Mouse (Mus musculus): ENCODE data around the gene Kif5c. TPM values are rescaled to one million over a fixed set of nuclear protein-coding genes. Genes with fewer than 3 reads are reported as not detected.

Kif5c gene
- total and polyA plus RNA-seq, 2 experiments from 2014 or later = 151 to 262 TPM

DNA sequence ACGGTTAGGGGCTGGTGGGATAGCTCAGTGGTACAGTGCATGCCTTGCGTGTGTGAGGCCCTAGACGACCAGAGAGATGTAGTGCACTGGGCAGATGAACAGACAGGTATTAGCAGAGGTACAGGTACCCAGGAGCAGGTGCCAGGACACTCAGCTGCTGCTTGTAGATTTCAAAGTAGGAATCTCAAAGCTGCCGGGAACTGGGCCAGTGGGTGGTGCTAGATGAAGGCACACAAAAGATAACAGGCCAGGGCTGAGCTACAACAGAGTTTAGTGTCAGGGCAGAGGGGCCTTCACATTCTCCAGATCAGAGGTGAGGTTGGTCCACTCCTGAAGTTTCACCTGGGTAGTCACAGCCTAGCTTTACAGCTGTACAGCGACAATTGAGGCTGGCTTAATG, 72.3 kb downstream of the Kif5c start:
- no peaks in the 10 kb centered on the region for H3K36me3 ChIP-seq (ENCODE audit: insufficient read depth, low read length)
- H3K27me3 ChIP-seq (ENCODE audit: insufficient read depth, low read length) = no peaks in the 10 kb centered on the region
- WGBS = 79% methylated on average over 5 of the region's 5 CpGs
- H3K27ac ChIP-seq = no peak overlapping the region
- H3K9me3 ChIP-seq (ENCODE audit: low read length) = no peaks in the 10 kb centered on the region
- no peak overlapping the region for H3K9ac ChIP-seq (replicated peaks; ENCODE audit: low read length)
- ATAC-seq = no peak
- no peak for TF ChIP-seq CTCF (IDR thresholded peaks at IDR 0.05; ENCODE audit: low read depth)
- no peak for DNase-seq (ENCODE audit: low spot score)
- H3K4me2 ChIP-seq (ENCODE audit: low read depth, low read length) = no peak overlapping the region
- no peaks in the 10 kb centered on the region for H3K4me1 ChIP-seq (ENCODE audit: insufficient read depth, low read length)
- H3K4me3 ChIP-seq (ENCODE audit: low read length) = no peak overlapping the region

DNA sequence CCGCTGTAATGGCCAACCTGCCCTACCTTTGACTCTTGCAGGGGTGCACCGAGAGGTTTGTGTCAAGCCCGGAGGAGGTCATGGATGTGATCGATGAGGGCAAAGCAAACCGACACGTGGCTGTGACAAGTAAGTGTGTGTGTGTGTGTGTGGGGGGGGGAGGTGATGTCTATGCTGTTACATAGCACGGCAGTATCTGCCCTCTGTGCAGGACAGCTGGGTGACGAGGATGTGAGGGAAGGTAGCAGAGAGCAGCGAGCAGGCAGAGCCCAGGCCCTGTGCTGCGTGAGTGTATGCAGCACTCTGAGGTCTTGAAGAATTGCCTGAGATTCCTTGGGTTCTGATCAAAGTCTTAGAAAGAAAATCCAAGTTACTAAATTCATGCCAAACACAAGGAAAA, 75.6 kb downstream of the Kif5c start:
- Histone ChIP-seq H3K4me1 (ENCODE audit: insufficient read depth, low read length) (no peaks in the 10 kb centered on the region), H3K4me3 (ENCODE audit: low read length) (no peak overlapping the region)
- 52% methylated on average over 10 of the region's 10 CpGs for WGBS

DNA sequence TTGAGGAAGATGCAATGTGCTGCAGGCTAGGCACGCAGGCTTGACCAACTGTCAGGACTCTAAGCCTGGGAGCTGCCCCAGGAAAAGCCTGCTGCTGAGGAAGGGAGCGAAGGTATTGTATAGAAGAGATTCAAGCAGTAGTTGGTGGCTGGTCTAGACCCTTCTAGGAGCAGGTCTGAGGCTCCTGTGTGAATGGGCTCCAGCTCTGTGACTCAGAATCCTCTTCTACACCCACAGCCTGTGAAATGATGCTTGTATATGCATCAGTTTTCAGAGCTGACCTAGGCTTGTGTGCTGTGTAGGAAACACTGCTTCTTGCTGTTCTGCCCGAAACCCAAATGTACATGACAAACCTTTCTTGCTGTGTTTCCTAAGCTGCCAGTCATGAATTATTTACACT, 76.4 kb downstream of the Kif5c start:
- Histone ChIP-seq H3K36me3 (ENCODE audit: insufficient read depth, low read length) (peaks cover 2% of the 10 kb centered on the region), H3K4me2 (ENCODE audit: low read depth, low read length) (no peak overlapping the region), H3K4me3 (ENCODE audit: low read length) (no peak overlapping the region), H3K4me1 (ENCODE audit: insufficient read depth, low read length) (no peaks in the 10 kb centered on the region), H3K9me3 (ENCODE audit: low read length) (no peaks in the 10 kb centered on the region), H3K27me3 (ENCODE audit: insufficient read depth, low read length) (no peaks in the 10 kb centered on the region), H3K27ac (no peak overlapping the region), H3K9ac (replicated peaks; ENCODE audit: low read length) (no peak overlapping the region)
- no peak for ATAC-seq
- DNase-seq (ENCODE audit: low spot score) = no peak
- WGBS = 88% methylated on average over 3 of the region's 3 CpGs
- TF ChIP-seq CTCF (IDR thresholded peaks at IDR 0.05; ENCODE audit: low read depth) = no peak

More for the DNA sequence above, 75.6 kb downstream of the Kif5c start:
- Histone ChIP-seq H3K36me3 (ENCODE audit: insufficient read depth, low read length) (no peaks in the 10 kb centered on the region), H3K27ac (no peak overlapping the region), H3K4me2 (ENCODE audit: low read depth, low read length) (no peak overlapping the region), H3K9ac (replicated peaks; ENCODE audit: low read length) (no peak overlapping the region), H3K27me3 (ENCODE audit: insufficient read depth, low read length) (no peaks in the 10 kb centered on the region), H3K9me3 (ENCODE audit: low read length) (no peaks in the 10 kb centered on the region)
- no peak; the same call in 1 of the 2 replicates for ATAC-seq
- TF ChIP-seq CTCF (IDR thresholded peaks at IDR 0.05; ENCODE audit: low read depth) = no peak
- no peak for DNase-seq (ENCODE audit: low spot score)

DNA sequence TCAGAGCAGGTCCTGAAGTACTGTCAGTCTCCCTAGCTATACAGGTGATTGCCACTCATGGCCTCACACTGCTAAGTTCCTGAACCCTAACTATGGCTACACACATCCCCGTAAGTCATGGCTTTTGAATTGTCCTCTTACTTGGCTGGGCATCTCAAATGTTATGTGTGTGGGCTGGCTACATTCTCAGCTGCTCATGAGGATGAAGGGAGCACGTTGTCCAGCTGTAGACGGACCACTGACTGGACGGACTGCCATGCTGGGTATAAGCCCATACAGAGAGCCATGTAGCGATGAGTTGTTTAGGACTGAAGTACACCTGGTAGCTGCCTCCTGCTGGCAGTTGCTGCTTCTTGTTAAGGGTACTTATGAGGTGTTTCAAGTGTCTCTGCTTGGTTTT, 79.8 kb downstream of the Kif5c start:
- WGBS = 94% methylated on average over 5 of the region's 5 CpGs
- Histone ChIP-seq H3K27me3 (ENCODE audit: insufficient read depth, low read length) (no peaks in the 10 kb centered on the region), H3K9ac (replicated peaks; ENCODE audit: low read length) (no peak overlapping the region), H3K4me3 (ENCODE audit: low read length) (no peak overlapping the region), H3K4me1 (ENCODE audit: insufficient read depth, low read length) (no peaks in the 10 kb centered on the region), H3K9me3 (ENCODE audit: low read length) (no peaks in the 10 kb centered on the region), H3K27ac (no peak overlapping the region), H3K36me3 (ENCODE audit: insufficient read depth, low read length) (peaks cover 17% of the 10 kb centered on the region), H3K4me2 (ENCODE audit: low read depth, low read length) (no peak overlapping the region)
- no peak for TF ChIP-seq CTCF (IDR thresholded peaks at IDR 0.05; ENCODE audit: low read depth)
- no peak for ATAC-seq
- no peak for DNase-seq (ENCODE audit: low spot score)

DNA sequence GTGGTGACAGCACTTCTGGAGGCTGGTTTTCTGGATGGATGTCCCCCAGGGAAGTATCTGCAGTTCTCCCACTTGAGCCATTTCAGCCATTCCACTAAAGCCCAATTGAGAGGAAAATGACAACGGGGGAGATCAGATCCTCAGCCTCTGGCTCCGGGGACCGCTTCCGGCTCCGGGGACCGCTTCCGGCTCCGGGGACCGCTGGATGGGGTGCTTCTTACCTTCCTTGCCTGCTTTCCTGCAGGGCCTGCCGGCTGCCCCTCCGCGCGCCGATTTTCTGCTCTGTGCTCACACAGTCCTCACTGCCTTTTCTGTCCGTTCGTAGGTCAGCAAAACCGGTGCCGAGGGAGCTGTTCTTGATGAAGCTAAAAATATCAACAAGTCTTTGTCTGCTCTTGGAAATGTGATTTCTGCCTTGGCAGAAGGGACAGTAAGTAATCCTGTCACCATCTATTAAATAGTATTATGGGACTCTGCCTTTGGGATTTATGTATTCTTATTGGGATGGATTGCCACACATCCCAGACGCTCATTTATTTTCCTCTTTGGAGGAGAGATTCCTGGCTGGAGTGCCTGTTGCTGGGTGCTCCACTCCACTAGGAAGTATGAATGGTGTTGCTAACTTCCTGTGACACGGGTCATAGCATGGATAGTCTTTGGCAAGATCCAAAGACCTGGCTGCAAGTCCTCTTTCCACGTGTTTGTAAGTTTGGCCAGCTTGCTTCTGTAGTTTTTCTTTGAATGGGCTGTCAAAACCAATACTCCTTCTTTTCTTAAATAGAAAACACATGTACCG, 81.3 kb downstream of the Kif5c start:
- H3K27ac ChIP-seq = no peak overlapping the region
- TF ChIP-seq CTCF (IDR thresholded peaks at IDR 0.05; ENCODE audit: low read depth) = no peak
- H3K36me3 ChIP-seq (ENCODE audit: insufficient read depth, low read length) = peaks cover 21% of the 10 kb centered on the region
- 78% methylated on average over 22 of the region's 22 CpGs for WGBS
- no peaks in the 10 kb centered on the region for H3K9me3 ChIP-seq (ENCODE audit: low read length)
- H3K27me3 ChIP-seq (ENCODE audit: insufficient read depth, low read length) = no peaks in the 10 kb centered on the region
- ATAC-seq (no peak), DNase-seq (ENCODE audit: low spot score) (no peak)
- H3K9ac ChIP-seq (replicated peaks; ENCODE audit: low read length) = no peak overlapping the region
- no peak overlapping the region for H3K4me2 ChIP-seq (ENCODE audit: low read depth, low read length)
- H3K4me1 ChIP-seq (ENCODE audit: insufficient read depth, low read length) = no peaks in the 10 kb centered on the region
- no peak overlapping the region for H3K4me3 ChIP-seq (ENCODE audit: low read length)

DNA sequence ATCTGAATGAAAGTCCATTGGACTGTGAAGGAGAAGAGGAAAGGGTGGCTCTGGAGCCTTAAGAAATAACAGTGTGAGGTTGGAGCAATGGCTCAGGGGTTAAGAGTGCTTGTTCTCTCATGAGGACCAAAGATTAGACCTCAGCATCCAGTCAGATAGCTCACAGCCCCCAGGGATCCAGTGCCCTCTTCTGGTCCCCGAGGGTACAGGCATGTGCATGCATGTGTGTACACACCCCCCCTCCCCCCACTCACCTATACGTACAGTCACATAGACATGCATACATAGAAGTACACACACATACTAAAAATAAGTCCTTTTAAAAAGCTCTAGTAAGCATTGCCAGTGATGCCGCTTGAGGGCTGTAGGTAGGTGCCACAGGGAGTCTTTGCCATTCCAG, 91.1 kb downstream of the Kif5c start:
- H3K36me3 ChIP-seq (ENCODE audit: insufficient read depth, low read length) = peaks cover 21% of the 10 kb centered on the region
- no peak overlapping the region for H3K4me2 ChIP-seq (ENCODE audit: low read depth, low read length)
- 81% methylated on average over 3 of the region's 3 CpGs for WGBS
- H3K4me3 ChIP-seq (ENCODE audit: low read length) = no peak overlapping the region
- H3K27me3 ChIP-seq (ENCODE audit: insufficient read depth, low read length) = no peaks in the 10 kb centered on the region
- no peak overlapping the region for H3K9ac ChIP-seq (replicated peaks; ENCODE audit: low read length)
- no peaks in the 10 kb centered on the region for H3K4me1 ChIP-seq (ENCODE audit: insufficient read depth, low read length)
- TF ChIP-seq CTCF (IDR thresholded peaks at IDR 0.05; ENCODE audit: low read depth) = peak; percentile 52
- no peak overlapping the region for H3K27ac ChIP-seq
- peak; percentile 46 for DNase-seq (ENCODE audit: low spot score)
- no peaks in the 10 kb centered on the region for H3K9me3 ChIP-seq (ENCODE audit: low read length)
- ATAC-seq = no peak

DNA sequence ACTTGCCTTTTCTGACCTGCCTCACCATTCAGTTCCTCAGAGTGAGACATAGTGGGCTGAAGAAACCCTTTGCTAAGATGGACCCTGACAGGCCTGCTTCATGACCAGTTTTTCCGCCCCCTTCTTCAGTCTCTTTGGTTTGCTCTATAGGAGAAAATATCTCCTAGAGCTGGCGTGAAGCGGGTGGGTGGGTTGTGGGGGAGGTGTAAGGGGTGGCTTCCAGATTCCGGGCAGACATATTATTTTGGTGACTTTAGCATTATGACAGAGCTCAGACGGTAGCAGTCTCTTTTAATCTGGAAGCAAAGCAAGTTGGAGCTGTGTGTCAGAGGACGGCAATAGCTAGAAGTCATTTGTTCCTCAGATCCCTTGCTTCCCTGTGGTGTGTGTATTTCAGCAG, 92.6 kb downstream of the Kif5c start:
- no peak overlapping the region for H3K27ac ChIP-seq
- H3K4me1 ChIP-seq (ENCODE audit: insufficient read depth, low read length) = no peaks in the 10 kb centered on the region
- DNase-seq (ENCODE audit: low spot score) (no peak), ATAC-seq (no peak)
- H3K9ac ChIP-seq (replicated peaks; ENCODE audit: low read length) = no peak overlapping the region
- no peak overlapping the region for H3K4me3 ChIP-seq (ENCODE audit: low read length)
- no peak overlapping the region for H3K4me2 ChIP-seq (ENCODE audit: low read depth, low read length)
- no peaks in the 10 kb centered on the region for H3K9me3 ChIP-seq (ENCODE audit: low read length)
- 83% methylated on average over 6 of the region's 6 CpGs for WGBS
- no peaks in the 10 kb centered on the region for H3K27me3 ChIP-seq (ENCODE audit: insufficient read depth, low read length)
- no peak for TF ChIP-seq CTCF (IDR thresholded peaks at IDR 0.05; ENCODE audit: low read depth)
- peaks cover 15% of the 10 kb centered on the region for H3K36me3 ChIP-seq (ENCODE audit: insufficient read depth, low read length)

Measured in hindbrain, postnatal 0 days (tissue).